15 mouse cellular contexts compared by ENCODE assay signal in the genomic region with DNA sequence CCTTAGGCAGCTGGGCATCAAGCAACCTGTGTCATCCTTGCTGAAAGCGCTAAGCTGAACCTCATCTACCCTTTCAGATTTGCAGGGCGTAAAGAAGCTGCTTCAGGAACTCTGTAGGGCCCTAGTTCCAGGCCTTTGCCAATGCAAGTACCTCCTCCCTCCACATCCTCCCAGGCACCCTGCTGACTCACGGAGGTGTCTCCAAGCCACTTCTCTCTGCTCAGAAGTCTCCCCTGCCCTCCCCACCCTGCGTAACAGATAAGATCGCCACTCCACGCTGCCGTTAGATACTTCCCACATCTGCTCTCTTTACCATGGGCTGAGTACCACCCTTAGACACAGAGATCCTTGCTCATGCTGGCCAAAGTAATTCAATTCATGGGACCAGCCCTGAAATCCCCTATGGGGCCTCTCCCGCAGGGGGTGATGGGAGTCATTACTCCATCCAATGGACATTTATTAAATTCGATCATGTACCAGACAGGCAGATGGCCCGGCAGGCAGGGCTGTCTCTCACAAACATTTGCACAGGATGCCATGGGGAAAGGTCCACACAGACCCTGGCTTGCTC. TPM values are rescaled to one million over a fixed set of nuclear protein-coding genes. Genes with fewer than 3 reads are reported as not detected.
DNase-seq lines count a peak whose midpoint lies in the region; ATAC-seq and TF ChIP-seq lines count a peak whose summit lies in the region.
"Had no signal": no experiment of that assay in that cellular context is flagged by ENCODE, and none has a peak within 500 bp of the region (broad histone marks: within the 10 kb centered on the region; RNA-seq: fewer than 3 reads in every experiment).

No protein-coding gene starts in this region.

- intact Hi-C loops in left cerebral cortex, postnatal 4 days (cut with DNase I), result no loop called here

- no peak overlapping the region for H3K4me2 ChIP-seq in stomach, embryonic 14.5 days (replicated peaks; ENCODE audit: low read depth, low read length)
- H3K4me2 ChIP-seq in stomach, postnatal 0 days (replicated peaks; ENCODE audit: low read depth), result no peak overlapping the region
- H3K4me2 ChIP-seq: heart, embryonic 12.5 days; hindbrain, embryonic 12.5 days; kidney, embryonic 15.5 days had no signal

- H3K9ac ChIP-seq in stomach, embryonic 14.5 days (replicated peaks; ENCODE audit: low read depth, low read length), result no peak overlapping the region
- H3K9ac ChIP-seq in stomach, postnatal 0 days (ENCODE audit: low read length), result no peak overlapping the region
- H3K9ac ChIP-seq: heart, embryonic 12.5 days; hindbrain, embryonic 12.5 days; kidney, embryonic 15.5 days; liver, embryonic 14.5 days had no signal

- 57% methylated on average over 10 of the region's 10 CpGs for whole genome bisulfite sequencing in stomach, embryonic 14.5 days
- 58% methylated on average over 10 of the region's 10 CpGs for WGBS in stomach, postnatal 0 days

- H3K9me3 ChIP-seq in stomach, embryonic 14.5 days (ENCODE audit: control insufficient read depth, low read depth, low read length), result no peaks in the 10 kb centered on the region
- no peaks in the 10 kb centered on the region for H3K9me3 ChIP-seq in stomach, postnatal 0 days (ENCODE audit: control insufficient read depth, low read length)
- H3K9me3 ChIP-seq: forebrain, embryonic 10.5 days; heart, embryonic 12.5 days; hindbrain, embryonic 12.5 days; kidney, embryonic 15.5 days had no signal

- DNase-seq in stomach, postnatal 0 days (ENCODE audit: low spot score), result no peak
- peak; percentile 57 for DNase-seq in brain, adult 2 months (ENCODE audit: low read depth, low spot score)
- no peak for DNase-seq in urinary bladder, postnatal 14 days (ENCODE audit: low spot score)
- no peak for DNase-seq in left cerebral cortex, postnatal 4 days
- no peak for DNase-seq in gastrocnemius, postnatal 4 days (ENCODE audit: low spot score in 2 of 2)
- DNase-seq: cerebellum, adult 9-10 months; lung, postnatal 36 days had no signal

- no peak for TF ChIP-seq CTCF in stomach, postnatal 0 days (IDR thresholded peaks at IDR 0.05; ENCODE audit: low read depth)

- no peak; the same call in 1 of the 2 replicates for ATAC-seq in stomach, embryonic 14.5 days (ENCODE audit: insufficient number of reproducible peaks, insufficient read depth, low FRiP score, low read depth)
- no peak for ATAC-seq in stomach, postnatal 0 days (ENCODE audit: low FRiP score, low TSS enrichment)
- peak; percentile 43; the same call in 1 of the 2 replicates for ATAC-seq in monocyte, adult 5-6 weeks (replicated peaks; ENCODE audit: insufficient number of reproducible peaks, low FRiP score, low TSS enrichment, poor library complexity, severe bottlenecking)
- ATAC-seq: midbrain, embryonic 16.5 days had no signal

- no peaks in the 10 kb centered on the region for H3K27me3 ChIP-seq in stomach, embryonic 14.5 days (ENCODE audit: control insufficient read depth, insufficient read depth, low read length)
- no peaks in the 10 kb centered on the region for H3K27me3 ChIP-seq in stomach, postnatal 0 days (ENCODE audit: control insufficient read depth, insufficient read depth, low read length)
- H3K27me3 ChIP-seq: heart, embryonic 12.5 days; hindbrain, embryonic 12.5 days; kidney, embryonic 15.5 days had no signal

- H3K4me1 ChIP-seq in stomach, embryonic 14.5 days (ENCODE audit: control insufficient read depth, insufficient read depth, low read length), result no peaks in the 10 kb centered on the region
- no peaks in the 10 kb centered on the region for H3K4me1 ChIP-seq in stomach, postnatal 0 days (replicated peaks; ENCODE audit: control insufficient read depth, insufficient read depth)

- H3K4me3 ChIP-seq in stomach, embryonic 14.5 days (ENCODE audit: low read depth, low read length), result no peak overlapping the region
- no peak overlapping the region for H3K4me3 ChIP-seq in stomach, postnatal 0 days (ENCODE audit: low read depth, low read length)
- H3K4me3 ChIP-seq: forebrain, embryonic 10.5 days; heart, embryonic 12.5 days; hindbrain, embryonic 12.5 days; kidney, embryonic 15.5 days had no signal

- peak overlapping the region; percentile 63; the same call in 1 of the 2 replicates for H3K27ac ChIP-seq in stomach, embryonic 14.5 days (ENCODE audit: low read length)
- H3K27ac ChIP-seq in stomach, postnatal 0 days (replicated peaks), result no peak overlapping the region
- H3K27ac ChIP-seq: forebrain, embryonic 10.5 days; hindbrain, embryonic 12.5 days; kidney, embryonic 15.5 days; liver, embryonic 14.5 days had no signal

- TF ChIP-seq EP300 in stomach, postnatal 0 days (optimal IDR thresholded peaks at IDR 0.05), result no peak

- no peaks in the 10 kb centered on the region for H3K36me3 ChIP-seq in stomach, embryonic 14.5 days (ENCODE audit: control insufficient read depth, insufficient read depth, low read length)
- H3K36me3 ChIP-seq in stomach, postnatal 0 days (ENCODE audit: control insufficient read depth, insufficient read depth, low read length), result no peaks in the 10 kb centered on the region
- H3K36me3 ChIP-seq: forebrain, embryonic 10.5 days; heart, embryonic 12.5 days; hindbrain, embryonic 12.5 days; kidney, embryonic 15.5 days had no signal

RNA-seq across cellular contexts. Expression of a gene that starts 24.8 kb away (rescaled TPM):
- 0.88 and 1.5 TPM in 2 replicates for polyA plus RNA-seq in stomach, embryonic 14.5 days (2014; fragmentation: Nextera tagmentation; extraction: Ambion mirVana)
- 0.64 and 0.69 TPM in 2 replicates for polyA plus RNA-seq in stomach, postnatal 0 days (2015; fragmentation: Nextera tagmentation; extraction: Ambion mirVana)
- 41.3 to 73.2 TPM (median 47.7 TPM) in 3 replicates for total RNA-seq in monocyte, adult 5-6 weeks (2017)
- 1 to 10 TPM; 1.2 TPM for total RNA-seq in left cerebral cortex, postnatal 4 days (2021)
- total RNA-seq in gastrocnemius, postnatal 4 days (2021), result 10 to 100 TPM; 73.9 to 78.5 TPM

RNA-seq across cellular contexts. Expression of a gene that starts 30.0 kb away (rescaled TPM):
- 388 and 401 TPM in 2 replicates for polyA plus RNA-seq in stomach, embryonic 14.5 days (2014; fragmentation: Nextera tagmentation; extraction: Ambion mirVana)
- 374 and 382 TPM in 2 replicates for polyA plus RNA-seq in stomach, postnatal 0 days (2015; fragmentation: Nextera tagmentation; extraction: Ambion mirVana)
- total RNA-seq in monocyte, adult 5-6 weeks (2017), result 122 to 131 TPM (median 125 TPM) in 3 replicates
- total RNA-seq in left cerebral cortex, postnatal 4 days (2021), result 100 to 1,000 TPM; 174 to 177 TPM
- total RNA-seq in gastrocnemius, postnatal 4 days (2021), result 100 to 1,000 TPM; 295 to 300 TPM

RNA-seq across cellular contexts. Expression of a gene that starts 55.7 kb away (rescaled TPM):
- polyA plus RNA-seq in stomach, embryonic 14.5 days (2014; fragmentation: Nextera tagmentation; extraction: Ambion mirVana), result 36.0 and 37.1 TPM in 2 replicates
- 14.4 and 15.9 TPM in 2 replicates for polyA plus RNA-seq in stomach, postnatal 0 days (2015; fragmentation: Nextera tagmentation; extraction: Ambion mirVana)
- 29.4 to 38.3 TPM (median 34.3 TPM) in 3 replicates for total RNA-seq in monocyte, adult 5-6 weeks (2017)
- 100 to 1,000 TPM; 237 to 241 TPM for total RNA-seq in left cerebral cortex, postnatal 4 days (2021)
- 10 to 100 TPM; 28.4 to 28.6 TPM for total RNA-seq in gastrocnemius, postnatal 4 days (2021)

Comparison
In these comparisons a context has a peak if more than half of its experiments do, and no peak if none do; other contexts are left out.
1. RNA of a gene that starts 24.8 kb away (total RNA-seq): 73.9 to 78.5 TPM in gastrocnemius, postnatal 4 days and 41.3 to 73.2 TPM in monocyte, adult 5-6 weeks; 1.2 TPM in left cerebral cortex, postnatal 4 days; every median in the first group is over 10 times any median in the second.